Mouse (Mus musculus) intestine, embryonic 15.5 days (tissue): ENCODE data around the gene Fars2. TPM values are rescaled to one million over a fixed set of nuclear protein-coding genes. Genes with fewer than 3 reads are reported as not detected.

Experiments
- ATAC-seq: fragments of 200-750 bp; cut with Nextera tagmentation; 2 replicates; pipeline ENCODE4 v1.8.0; 2017; ENCODE audit warnings: moderate TSS enrichment, moderate library complexity
- H3K27ac ChIP-seq: fragments of 300-500 bp; sonication (generic); 2 replicates; pipeline ENCODE4 v1.5.1; 2015; ENCODE audit warnings: mild to moderate bottlenecking, inconsistent platforms
- H3K27me3 ChIP-seq: fragments of 300-500 bp; sonication (generic); replicated peaks from 2 replicates; pipeline ENCODE4 v1.6.1; 2015; ENCODE audit warnings: inconsistent platforms
- H3K36me3 ChIP-seq: fragments of 300-500 bp; sonication (generic); 2 replicates; pipeline ENCODE4 v1.6.1; 2015; ENCODE audit warnings: inconsistent platforms
- H3K4me1 ChIP-seq: fragments of 300-500 bp; sonication (generic); replicated peaks from 2 replicates; pipeline ENCODE4 v1.6.1; 2015; ENCODE audit warnings: inconsistent platforms
- H3K4me2 ChIP-seq: fragments of 300-500 bp; sonication (generic); replicated peaks from 2 replicates; pipeline ENCODE4 v1.6.1; 2015; ENCODE audit warnings: mild to moderate bottlenecking, inconsistent platforms
- H3K4me3 ChIP-seq: fragments of 300-500 bp; sonication (generic); replicated peaks from 2 replicates; pipeline ENCODE4 v1.5.1; 2015; ENCODE audit warnings: inconsistent platforms
- H3K9ac ChIP-seq: fragments of 300-500 bp; sonication (generic); 2 replicates; pipeline ENCODE4 v1.6.1; 2015; ENCODE audit warnings: inconsistent platforms
- H3K9me3 ChIP-seq: fragments of 300-500 bp; sonication (generic); 2 replicates; pipeline ENCODE4 v1.6.1; 2016; ENCODE audit warnings: inconsistent platforms
- WGBS: fragments of 180-500 bp; shearing (Covaris S2); methylation state at CpG from one replicate; pipeline ENCODE4 v1.1.7; 2015; 5-methylcytosine and 5-hydroxymethylcytosine counted together
- polyA plus RNA-seq: library from polyadenylated mRNA; unstranded; fragments of >200 nt; fragmentation: Nextera tagmentation; extraction: Ambion mirVana; gene quantifications from 2 replicates; pipeline ENCODE4 v1.2.1, GENCODE M21; 2015

Gene Fars2
- polyA plus RNA-seq, 1 experiment from 2014 or later: 41.8 TPM

DNA sequence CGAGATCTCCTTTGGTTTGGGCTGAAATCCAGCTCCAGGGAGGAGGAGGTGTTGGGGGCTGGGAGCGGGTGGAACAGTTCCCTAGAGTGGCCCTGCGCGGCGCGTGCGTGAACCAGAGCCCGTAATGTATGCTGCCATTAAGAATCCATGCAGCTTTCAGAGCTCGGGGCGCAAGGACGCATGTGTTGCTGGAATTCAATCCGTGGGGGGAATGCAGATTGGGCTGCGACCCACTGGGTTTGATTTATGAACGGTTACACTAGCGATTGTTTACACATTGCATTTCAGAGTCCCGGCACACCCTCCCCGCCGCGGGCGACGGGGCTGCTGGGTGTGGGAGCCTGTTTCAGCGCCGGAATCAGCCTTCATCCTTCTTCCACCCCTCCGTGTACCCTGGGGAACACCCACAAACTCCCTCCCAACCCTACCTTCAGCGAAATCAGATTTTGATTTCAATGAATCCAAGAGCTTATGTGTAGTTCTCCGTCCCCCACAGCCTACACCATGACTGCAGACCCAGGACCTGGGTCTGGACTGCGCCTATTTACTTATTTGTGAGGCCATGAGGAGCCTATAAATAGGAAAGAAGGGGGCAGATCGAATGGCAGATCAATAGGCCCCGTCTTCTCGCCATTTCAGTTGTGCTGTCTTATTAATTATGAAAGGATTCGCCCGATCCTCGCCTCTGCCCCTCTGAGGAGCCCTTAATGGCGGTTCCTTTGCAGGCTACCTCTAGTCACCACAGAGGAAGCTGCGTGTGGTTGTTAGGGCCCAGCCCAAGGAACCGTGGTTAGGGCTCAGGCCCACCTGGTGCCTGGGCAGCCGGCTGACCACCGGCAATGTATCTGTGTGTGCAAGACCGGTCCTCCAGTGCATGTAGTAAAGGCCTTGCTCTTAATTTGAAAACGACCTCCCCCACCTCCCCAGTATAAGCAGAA lies 607.6 kb downstream of the Fars2 start:
- Histone ChIP-seq H3K36me3 (no peaks in the 10 kb centered on the region), H3K4me2 (peak overlapping the region; percentile 48), H3K9ac (no peak overlapping the region), H3K4me3 (0 out of 2 replicates have a peak overlapping the region, but pooled peaks have one; percentile 10), H3K27me3 (peaks cover 69% of the 10 kb centered on the region), H3K27ac (no peak overlapping the region), H3K4me1 (peaks cover 16% of the 10 kb centered on the region), H3K9me3 (no peaks in the 10 kb centered on the region)
- 11% methylated on average over 40 of the region's 40 CpGs for WGBS
- ATAC-seq: no peak

DNA sequence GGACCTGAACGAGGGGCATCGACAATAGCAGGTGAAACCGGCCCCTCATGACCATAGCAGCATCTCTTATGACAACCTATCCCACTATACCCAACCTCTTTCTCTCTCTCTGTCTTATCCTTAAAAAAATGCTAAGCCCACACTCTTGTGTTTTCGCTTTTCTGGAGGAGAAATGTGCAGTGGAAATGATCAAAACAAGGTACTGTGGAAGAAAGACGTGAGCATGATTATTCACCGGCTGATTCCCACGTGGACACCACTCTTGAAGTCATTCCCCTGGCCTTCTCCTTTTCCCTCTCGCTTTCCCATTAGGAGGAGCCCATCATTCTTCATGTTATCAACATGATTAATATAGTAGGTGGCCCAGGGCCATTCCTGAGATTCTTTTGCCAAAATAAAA lies 608.7 kb downstream of the Fars2 start:
- Histone ChIP-seq H3K27me3 (peaks cover 76% of the 10 kb centered on the region), H3K9ac (no peak overlapping the region), H3K4me3 (no peak overlapping the region), H3K9me3 (no peaks in the 10 kb centered on the region), H3K4me2 (no peak overlapping the region), H3K27ac (no peak overlapping the region), H3K4me1 (peaks cover 16% of the 10 kb centered on the region), H3K36me3 (no peaks in the 10 kb centered on the region)
- WGBS: 35% methylated on average over 8 of the region's 8 CpGs
- ATAC-seq: no peak

GRCm38 (mm10) chr13:36726551-36726950 lies 609.3 kb downstream of the Fars2 start:
- no peak overlapping the region for H3K9ac ChIP-seq
- H3K9me3 ChIP-seq: no peaks in the 10 kb centered on the region
- H3K27me3 ChIP-seq: peaks cover 76% of the 10 kb centered on the region
- H3K36me3 ChIP-seq: no peaks in the 10 kb centered on the region
- H3K4me1 ChIP-seq: peaks cover 18% of the 10 kb centered on the region
- peak overlapping the region; percentile 53 for H3K4me2 ChIP-seq
- H3K27ac ChIP-seq: no peak overlapping the region
- no peak for ATAC-seq
- WGBS: 19% methylated on average over 24 of the region's 24 CpGs
- H3K4me3 ChIP-seq: peak overlapping the region; percentile 25

DNA sequence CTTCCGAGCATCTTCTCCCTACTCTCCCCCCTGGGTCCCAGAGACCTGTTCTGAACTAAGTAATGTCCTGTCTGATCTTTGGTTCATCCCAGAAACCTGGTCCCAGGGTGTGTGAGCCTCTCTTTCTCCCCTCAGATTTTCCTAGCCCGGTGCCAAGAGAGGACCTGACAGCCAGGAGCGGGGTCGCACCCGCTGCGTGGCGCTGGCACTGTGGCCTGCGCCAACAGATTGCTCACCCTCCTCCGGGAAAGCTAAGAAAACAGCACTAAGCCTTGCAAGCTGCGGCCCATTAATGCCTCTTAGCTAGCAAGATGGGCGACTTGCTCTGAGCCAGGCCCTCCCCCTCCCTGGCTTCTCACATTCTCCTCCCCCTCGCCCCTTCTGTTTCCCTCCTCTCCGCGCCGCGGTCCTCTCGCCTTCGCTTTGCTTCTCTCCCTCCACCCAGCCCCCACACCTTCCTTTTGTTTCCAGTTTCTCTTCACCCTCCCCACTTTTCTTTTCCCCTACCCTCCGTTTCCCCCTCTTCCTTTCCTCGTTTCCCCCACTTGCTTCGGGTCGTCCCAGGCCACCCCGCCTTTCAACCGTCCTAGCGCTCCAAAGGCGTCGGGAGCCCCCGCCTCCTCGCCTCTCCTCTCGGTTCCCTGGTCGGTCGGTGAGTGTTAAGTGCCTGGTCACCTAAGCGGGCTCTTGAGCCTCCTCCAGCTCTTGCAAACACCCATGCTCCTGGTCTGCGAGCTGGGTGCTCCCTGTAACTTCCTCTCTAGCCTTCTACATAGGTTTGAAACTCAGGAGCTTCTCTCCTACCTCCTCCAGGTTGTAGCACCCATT lies 610.0 kb downstream of the Fars2 start:
- Histone ChIP-seq H3K4me3 (peak overlapping the region; percentile 25), H3K9ac (no peak overlapping the region), H3K36me3 (no peaks in the 10 kb centered on the region), H3K4me2 (peak overlapping the region; percentile 53), H3K27me3 (peaks cover 72% of the 10 kb centered on the region), H3K27ac (no peak overlapping the region), H3K9me3 (no peaks in the 10 kb centered on the region), H3K4me1 (peaks cover 18% of the 10 kb centered on the region)
- WGBS: 7% methylated on average over 34 of the region's 34 CpGs
- ATAC-seq: no peak

- H3K27me3 ChIP-seq: peaks cover 70% of the 10 kb centered on the region
- 12% methylated on average over 23 of the region's 23 CpGs for WGBS
- ATAC-seq: no peak
Measured at GRCm38 (mm10) chr13:36727779-36728470, 610.7 kb downstream of the Fars2 start.

GRCm38 (mm10) chr13:36728509-36728908 lies 611.3 kb downstream of the Fars2 start:
- Histone ChIP-seq H3K4me1 (peaks cover 18% of the 10 kb centered on the region), H3K36me3 (no peaks in the 10 kb centered on the region), H3K27ac (no peak overlapping the region), H3K4me3 (no peak overlapping the region), H3K4me2 (no peak overlapping the region), H3K9me3 (no peaks in the 10 kb centered on the region), H3K27me3 (peaks cover 65% of the 10 kb centered on the region), H3K9ac (no peak overlapping the region)
- ATAC-seq: no peak
- 23% methylated on average over 5 of the region's 5 CpGs for WGBS

More at GRCm38 (mm10) chr13:36727779-36728470, 610.7 kb downstream of the Fars2 start:
- H3K27ac ChIP-seq: no peak overlapping the region
- no peaks in the 10 kb centered on the region for H3K9me3 ChIP-seq
- peak overlapping the region; percentile 25 for H3K4me3 ChIP-seq
- H3K36me3 ChIP-seq: no peaks in the 10 kb centered on the region
- no peak overlapping the region for H3K9ac ChIP-seq
- H3K4me1 ChIP-seq: peaks cover 18% of the 10 kb centered on the region
- H3K4me2 ChIP-seq: peak overlapping the region; percentile 53

DNA sequence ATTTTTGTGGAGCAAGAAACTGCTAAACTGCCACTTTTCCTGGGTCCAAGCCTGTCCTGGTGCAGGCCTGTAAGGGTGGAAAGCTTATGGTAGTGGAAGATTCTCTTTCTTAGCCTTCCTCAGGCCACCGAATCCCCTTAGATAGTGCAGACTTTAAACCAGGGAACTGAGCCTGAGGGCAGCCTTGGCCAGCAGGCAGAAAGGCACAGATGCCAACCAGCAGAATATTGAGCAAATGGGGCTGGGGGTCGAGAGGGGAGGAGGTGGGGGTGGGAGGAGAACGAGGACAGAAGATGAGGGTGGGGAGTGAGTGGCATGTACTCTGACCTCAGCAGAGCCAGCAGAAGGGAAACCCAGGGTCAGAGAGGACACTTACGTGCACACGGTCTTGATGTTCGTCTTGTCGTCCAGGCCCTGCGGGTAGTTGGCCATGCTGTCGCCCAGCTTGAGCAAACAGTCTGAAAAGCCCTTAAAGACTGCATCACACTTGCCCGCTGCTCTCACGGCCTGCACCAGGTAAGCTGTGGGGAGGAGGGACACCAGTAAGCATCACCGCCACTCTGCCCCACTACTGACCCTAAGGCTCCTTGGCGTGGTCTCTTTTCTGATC lies 612.6 kb downstream of the Fars2 start:
- Histone ChIP-seq H3K9me3 (no peaks in the 10 kb centered on the region), H3K4me1 (peaks cover 15% of the 10 kb centered on the region), H3K4me2 (no peak overlapping the region), H3K27ac (no peak overlapping the region), H3K9ac (no peak overlapping the region), H3K4me3 (no peak overlapping the region), H3K27me3 (peaks cover 63% of the 10 kb centered on the region), H3K36me3 (no peaks in the 10 kb centered on the region)
- ATAC-seq: no peak
- WGBS: 33% methylated on average over 13 of the region's 13 CpGs

DNA sequence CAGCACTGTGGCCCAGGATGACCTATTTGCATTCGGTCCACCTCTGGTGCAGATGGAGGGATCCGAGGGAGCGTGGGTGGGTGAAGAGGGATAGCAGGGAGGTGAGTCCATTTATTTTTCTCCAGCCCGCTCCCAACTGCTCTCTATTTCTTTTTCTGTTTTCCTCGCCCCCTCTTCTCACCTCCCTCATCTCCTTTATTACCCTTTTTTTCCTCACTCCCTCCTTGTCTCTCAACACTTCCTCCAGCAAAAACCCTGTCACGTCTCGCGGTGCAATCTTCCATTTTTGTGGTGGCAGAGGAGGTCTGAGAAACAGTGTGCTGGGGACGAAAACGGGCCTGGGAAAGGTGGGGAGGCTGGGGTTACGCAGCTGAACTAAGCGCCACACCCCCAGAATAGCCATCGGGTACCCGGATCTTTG lies 613.1 kb downstream of the Fars2 start:
- Histone ChIP-seq H3K9me3 (no peaks in the 10 kb centered on the region), H3K4me1 (peaks cover 18% of the 10 kb centered on the region), H3K27ac (no peak overlapping the region), H3K9ac (no peak overlapping the region), H3K36me3 (no peaks in the 10 kb centered on the region), H3K4me3 (no peak overlapping the region), H3K4me2 (no peak overlapping the region), H3K27me3 (peaks cover 61% of the 10 kb centered on the region)
- no peak for ATAC-seq
- WGBS: 28% methylated on average over 14 of the region's 14 CpGs

GRCm38 (mm10) chr13:36731016-36731930 lies 614.1 kb downstream of the Fars2 start:
- Histone ChIP-seq H3K36me3 (no peaks in the 10 kb centered on the region), H3K27me3 (peaks cover 61% of the 10 kb centered on the region), H3K9me3 (no peaks in the 10 kb centered on the region), H3K4me2 (peak overlapping the region; percentile 89), H3K27ac (no peak overlapping the region), H3K4me1 (peaks cover 21% of the 10 kb centered on the region), H3K4me3 (peak overlapping the region; percentile 34), H3K9ac (peak overlapping the region; percentile 26; the same call in 1 of the 2 replicates)
- ATAC-seq: no peak
- WGBS: 8% methylated on average over 34 of the region's 34 CpGs

GRCm38 (mm10) chr13:36731931-36732461 lies 614.8 kb downstream of the Fars2 start:
- Histone ChIP-seq H3K27ac (no peak overlapping the region), H3K4me3 (peak overlapping the region; percentile 34), H3K4me2 (peak overlapping the region; percentile 89), H3K9ac (peak overlapping the region; percentile 26), H3K36me3 (no peaks in the 10 kb centered on the region), H3K4me1 (peaks cover 19% of the 10 kb centered on the region), H3K27me3 (peaks cover 54% of the 10 kb centered on the region), H3K9me3 (no peaks in the 10 kb centered on the region)
- ATAC-seq: no peak
- 2% methylated on average over 23 of the region's 23 CpGs for WGBS
